In the genomic region with DNA sequence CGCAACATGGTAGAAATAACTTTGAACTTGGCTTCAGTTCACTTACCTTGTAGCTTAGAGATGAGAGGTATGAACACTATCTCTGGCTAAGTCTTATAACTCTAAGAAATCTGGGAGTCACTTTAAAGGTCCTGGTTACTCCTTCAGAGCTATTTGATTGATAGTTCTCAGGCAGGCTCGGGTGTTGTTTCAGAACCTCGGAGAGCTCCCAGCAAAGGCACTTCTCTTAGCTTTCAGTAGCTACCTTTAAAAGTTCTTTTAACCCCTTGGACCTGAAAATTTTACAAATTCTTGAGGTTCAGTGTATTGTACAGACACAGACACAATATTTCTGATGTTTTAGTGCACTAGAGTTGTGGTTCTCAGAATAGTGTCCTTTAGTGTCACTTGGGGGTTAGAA, we compare ENCODE assay signal across 8 mouse cellular contexts. TPM values are rescaled to one million over a fixed set of nuclear protein-coding genes. Genes with fewer than 3 reads are reported as not detected.
DNase-seq lines count a peak whose midpoint lies in the region; ATAC-seq lines count a peak whose summit lies in the region.

No protein-coding gene starts in this region.

- H3K9ac ChIP-seq in forebrain, embryonic 14.5 days (ENCODE audit: low read length), result no peak overlapping the region
- H3K9ac ChIP-seq in forebrain, embryonic 13.5 days, result no peak overlapping the region

- DNase-seq in forebrain, embryonic 14.5 days (ENCODE audit: low spot score), result peak; percentile 14
- DNase-seq in urinary bladder, postnatal 14 days (ENCODE audit: low spot score), result peak; percentile 53
- no peak for DNase-seq in urinary bladder, postnatal 10 days (ENCODE audit: low spot score)
- peak; percentile 55 for DNase-seq in limb, embryonic 10.5 days (ENCODE audit: low spot score)
- DNase-seq in left cerebral cortex, adult 18-20 months (ENCODE audit: low spot score in 2 of 2), result no peak
- no peak for DNase-seq in right cerebral cortex, adult 18-20 months
- no peak for DNase-seq in frontal cortex, postnatal 25 days (ENCODE audit: low spot score in 2 of 2)

- H3K36me3 ChIP-seq in forebrain, embryonic 14.5 days (ENCODE audit: control insufficient read depth, insufficient read depth, low read length), result no peaks in the 10 kb centered on the region
- H3K36me3 ChIP-seq in forebrain, embryonic 13.5 days (ENCODE audit: poor library complexity, severe bottlenecking), result no peaks in the 10 kb centered on the region
- no peaks in the 10 kb centered on the region for H3K36me3 ChIP-seq in limb, embryonic 10.5 days

- no peak overlapping the region for H3K27ac ChIP-seq in forebrain, embryonic 14.5 days (ENCODE audit: low read depth, low read length)
- H3K27ac ChIP-seq in forebrain, embryonic 13.5 days, result no peak overlapping the region
- H3K27ac ChIP-seq in limb, embryonic 10.5 days, result no peak overlapping the region

- 73% methylated on average over 3 of the region's 3 CpGs for WGBS in forebrain, embryonic 14.5 days
- WGBS in forebrain, embryonic 13.5 days, result 76% methylated on average over 3 of the region's 3 CpGs
- WGBS in limb, embryonic 10.5 days, result 50% methylated on average over 3 of the region's 3 CpGs

- no peak for ATAC-seq in forebrain, embryonic 14.5 days
- no peak for ATAC-seq in forebrain, embryonic 13.5 days

- no peak overlapping the region for H3K4me2 ChIP-seq in forebrain, embryonic 14.5 days (ENCODE audit: low read length)
- no peak overlapping the region for H3K4me2 ChIP-seq in forebrain, embryonic 13.5 days

- H3K27me3 ChIP-seq in forebrain, embryonic 14.5 days (replicated peaks; ENCODE audit: control insufficient read depth, insufficient read depth, low read length), result no peaks in the 10 kb centered on the region
- no peaks in the 10 kb centered on the region for H3K27me3 ChIP-seq in forebrain, embryonic 13.5 days
- no peaks in the 10 kb centered on the region for H3K27me3 ChIP-seq in limb, embryonic 10.5 days (ENCODE audit: low read depth, poor library complexity, severe bottlenecking)

- H3K4me1 ChIP-seq in forebrain, embryonic 14.5 days (ENCODE audit: control insufficient read depth, insufficient read depth, low read length), result no peaks in the 10 kb centered on the region
- H3K4me1 ChIP-seq in forebrain, embryonic 13.5 days, result no peaks in the 10 kb centered on the region
- H3K4me1 ChIP-seq in limb, embryonic 10.5 days, result no peaks in the 10 kb centered on the region

- H3K9me3 ChIP-seq in forebrain, embryonic 14.5 days (replicated peaks; ENCODE audit: control insufficient read depth, low read length), result no peaks in the 10 kb centered on the region
- no peaks in the 10 kb centered on the region for H3K9me3 ChIP-seq in forebrain, embryonic 13.5 days (replicated peaks)
- H3K9me3 ChIP-seq in limb, embryonic 10.5 days (replicated peaks), result no peaks in the 10 kb centered on the region

- H3K4me3 ChIP-seq in forebrain, embryonic 14.5 days (ENCODE audit: low read depth, low read length), result no peak overlapping the region
- H3K4me3 ChIP-seq in forebrain, embryonic 13.5 days, result no peak overlapping the region
- H3K4me3 ChIP-seq in limb, embryonic 10.5 days, result no peak overlapping the region

RNA-seq across cellular contexts. Expression of a gene that starts 52.3 kb away (rescaled TPM):
- 20.7 and 23.3 TPM in 2 replicates for polyA plus RNA-seq in forebrain, embryonic 14.5 days (2014; fragmentation: Nextera tagmentation; extraction: Ambion mirVana)
- 14.4 and 14.7 TPM in 2 replicates for polyA plus RNA-seq in forebrain, embryonic 13.5 days (2015; fragmentation: Nextera tagmentation; extraction: Ambion mirVana)
- polyA plus RNA-seq in limb, embryonic 10.5 days (2016; fragmentation: Nextera tagmentation; extraction: Ambion mirVana), result 7.1 and 8.8 TPM in 2 replicates
- 10 to 100 TPM; 64.6 to 66.6 TPM for total RNA-seq in left cerebral cortex, adult 18-20 months (2021)

Comparison
In these comparisons a context has a peak if more than half of its experiments do, and no peak if none do; other contexts are left out.
1. DNase-seq: peak in forebrain, embryonic 14.5 days (single experiment), urinary bladder, postnatal 14 days (single experiment) and limb, embryonic 10.5 days (single experiment); none in urinary bladder, postnatal 10 days (single experiment), left cerebral cortex, adult 18-20 months (0 of 2), right cerebral cortex, adult 18-20 months (single experiment) and frontal cortex, postnatal 25 days (0 of 2).